Mouse (Mus musculus) adrenal gland, adult 8-10 months (tissue): ENCODE measurements around the gene Esyt2. TPM values are rescaled to one million over a fixed set of nuclear protein-coding genes. Genes with fewer than 3 reads are reported as not detected.

Source experiments
- DNase-seq: peaks from one replicate; pipeline ENCODE4 v3.0.0; 2022
- total RNA-seq, 4 experiments: library from RNA; stranded (reverse); gene quantifications; 2 replicates each; pipeline ENCODE4 v1.2.4; 2022

Gene Esyt2
- total RNA-seq, 4 experiments from 2014 or later, result 50.7 to 71.5 (median 63.1) TPM

- no peak for DNase-seq
Observed at GRCm38 (mm10) chr12:116366900-116367299, 85.9 kb downstream of the Esyt2 start.

GRCm38 (mm10) chr12:116367346-116367745 is 86.3 kb downstream of the Esyt2 start:
- DNase-seq, result no peak

GRCm38 (mm10) chr12:116368857-116369256 is 87.9 kb downstream of the Esyt2 start:
- DNase-seq, result no peak

- no peak for DNase-seq
Observed at GRCm38 (mm10) chr12:116383101-116383500, 102.1 kb downstream of the Esyt2 start.

GRCm38 (mm10) chr12:116383995-116384394 is 103.0 kb downstream of the Esyt2 start:
- no peak for DNase-seq

- DNase-seq, result no peak
Observed at GRCm38 (mm10) chr12:116386802-116387201, 105.8 kb downstream of the Esyt2 start.

- DNase-seq, result no peak
Observed at GRCm38 (mm10) chr12:116389868-116390267, 108.9 kb downstream of the Esyt2 start.

GRCm38 (mm10) chr12:116394327-116394726 is 113.3 kb downstream of the Esyt2 start:
- no peak for DNase-seq

GRCm38 (mm10) chr12:116395312-116395711 is 114.3 kb downstream of the Esyt2 start:
- DNase-seq, result no peak

GRCm38 (mm10) chr12:116396072-116396695 is 115.2 kb downstream of the Esyt2 start:
- DNase-seq, result no peak

GRCm38 (mm10) chr12:116404012-116404679 is 123.2 kb downstream of the Esyt2 start:
- no peak for DNase-seq

GRCm38 (mm10) chr12:116405045-116405835 is 124.2 kb downstream of the Esyt2 start, which contains the start of gene Ncapg2:
Gene Ncapg2 (plus strand): TSS chr12:116405402.
- DNase-seq, result peak; percentile 95

- DNase-seq, result peak; percentile 5
Observed at GRCm38 (mm10) chr12:116405836-116406155, 124.8 kb downstream of the Esyt2 start.

GRCm38 (mm10) chr12:116407883-116408282 is 126.9 kb downstream of the Esyt2 start:
- DNase-seq, result no peak

GRCm38 (mm10) chr12:116414941-116415340 is 133.9 kb downstream of the Esyt2 start:
- DNase-seq, result no peak

- DNase-seq, result no peak
Observed at GRCm38 (mm10) chr12:116416514-116416913, 135.5 kb downstream of the Esyt2 start.

GRCm38 (mm10) chr12:116421656-116422055 is 140.7 kb downstream of the Esyt2 start:
- DNase-seq, result no peak

GRCm38 (mm10) chr12:116425392-116425791 is 144.4 kb downstream of the Esyt2 start:
- no peak for DNase-seq

GRCm38 (mm10) chr12:116433742-116434141 is 152.7 kb downstream of the Esyt2 start:
- no peak for DNase-seq

- no peak for DNase-seq
Observed at GRCm38 (mm10) chr12:116435232-116435631, 154.2 kb downstream of the Esyt2 start.

GRCm38 (mm10) chr12:116436125-116436524 is 155.1 kb downstream of the Esyt2 start:
- no peak for DNase-seq

- no peak for DNase-seq
Observed at GRCm38 (mm10) chr12:116438591-116438990, 157.6 kb downstream of the Esyt2 start.
